ENCODE assay signal across 9 mouse cellular contexts in the genomic region with DNA sequence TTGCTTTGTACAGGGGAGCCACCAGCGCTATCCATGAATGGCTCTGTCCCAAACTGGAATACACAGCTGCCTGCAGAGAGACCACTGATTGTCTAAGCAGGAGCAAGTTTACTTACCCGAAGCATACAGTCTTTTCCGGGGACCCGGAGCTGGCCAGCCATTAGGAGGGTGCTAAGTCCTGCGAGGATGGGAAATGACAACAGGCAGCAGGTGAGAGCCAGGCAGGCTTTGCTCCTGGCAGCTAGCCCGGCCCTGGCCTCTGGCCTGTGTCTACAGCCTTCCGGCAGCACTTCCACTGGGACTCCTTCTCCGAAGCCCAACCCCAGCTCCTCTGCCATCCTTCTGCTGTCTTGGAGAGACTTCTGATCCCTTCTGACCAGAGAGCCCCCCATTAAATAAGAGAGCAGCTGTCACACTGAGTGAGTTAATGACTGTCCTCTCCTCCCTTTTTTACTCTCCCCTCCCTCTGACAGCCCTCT. TPM values are rescaled to one million over a fixed set of nuclear protein-coding genes. Genes with fewer than 3 reads are reported as not detected.
DNase-seq lines count a peak whose midpoint lies in the region; ATAC-seq and TF ChIP-seq lines count a peak whose summit lies in the region.
"Had no signal": no experiment of that assay in that cellular context is flagged by ENCODE, and none has a peak within 500 bp of the region (broad histone marks: within the 10 kb centered on the region; RNA-seq: fewer than 3 reads in every experiment).

Tnfsf15 (minus strand) TSS at position 421 of the 479 bp plus-strand sequence.

- H3K4me1 ChIP-seq in CH12.LX (ENCODE audit: control insufficient read depth in 1 of 2, insufficient read depth in 2 of 2), result peaks cover 40 to 62% of the 10 kb centered on the region in 2 experiments
- H3K4me1 ChIP-seq in kidney, adult 2 months (ENCODE audit: control insufficient read depth, insufficient read depth, low read length), result peaks cover 20% of the 10 kb centered on the region
- peaks cover 26% of the 10 kb centered on the region for H3K4me1 ChIP-seq in lung, embryonic 16.5 days (replicated peaks; ENCODE audit: control insufficient read depth, insufficient read depth, low read length)
- H3K4me1 ChIP-seq in forebrain, postnatal 0 days (ENCODE audit: insufficient read depth), result no peaks in the 10 kb centered on the region

- H3K4me2 ChIP-seq in CH12.LX (ENCODE audit: insufficient read depth, low read depth, poor library complexity, severe bottlenecking), result peak within 1 kb of the TSS; percentile 47; the same call in 1 of the 2 replicates
- peak within 1 kb of the TSS; percentile 33 for H3K4me2 ChIP-seq in lung, embryonic 16.5 days (ENCODE audit: low read depth, low read length)
- no peak within 1 kb of the TSS for H3K4me2 ChIP-seq in forebrain, postnatal 0 days (ENCODE audit: low read depth)

- no peaks in the 10 kb centered on the region for H3K27me3 ChIP-seq in CH12.LX (replicated peaks)
- H3K27me3 ChIP-seq in kidney, adult 2 months (replicated peaks; ENCODE audit: control insufficient read depth, insufficient read depth, low read length), result no peaks in the 10 kb centered on the region
- no peaks in the 10 kb centered on the region for H3K27me3 ChIP-seq in lung, embryonic 16.5 days (ENCODE audit: control insufficient read depth, insufficient read depth, low read depth, low read length)
- H3K27me3 ChIP-seq in forebrain, postnatal 0 days (ENCODE audit: insufficient read depth, low read length), result no peaks in the 10 kb centered on the region

- TF ChIP-seq EP300 in CH12.LX (IDR thresholded peaks at IDR 0.05; ENCODE audit: low read length), result no peak

- peaks cover under 1 to 36% of the 10 kb centered on the region in 2 experiments for H3K36me3 ChIP-seq in CH12.LX (replicated peaks in 1 of 2; ENCODE audit: control insufficient read depth in 1 of 2, insufficient read depth in 1 of 2, low read length in 1 of 2)
- no peaks in the 10 kb centered on the region for H3K36me3 ChIP-seq in kidney, adult 2 months (ENCODE audit: control insufficient read depth, insufficient read depth, low read length)
- no peaks in the 10 kb centered on the region for H3K36me3 ChIP-seq in lung, embryonic 16.5 days (ENCODE audit: control insufficient read depth, insufficient read depth, low read length)
- no peaks in the 10 kb centered on the region for H3K36me3 ChIP-seq in forebrain, postnatal 0 days (ENCODE audit: insufficient read depth)

- no peaks in the 10 kb centered on the region for H3K9me3 ChIP-seq in CH12.LX (replicated peaks; ENCODE audit: low read length)
- no peaks in the 10 kb centered on the region for H3K9me3 ChIP-seq in lung, embryonic 16.5 days (ENCODE audit: control insufficient read depth, low read length)
- no peaks in the 10 kb centered on the region for H3K9me3 ChIP-seq in forebrain, postnatal 0 days (ENCODE audit: low read length)

- dilution Hi-C loops in CH12.LX (cut with MboI; ENCODE audit: extremely low pct_ligation_motif_present, extremely low pct_unique_long_range_greater_than_20kb, low sequenced_read_pairs), result no loop called here

- in situ Hi-C loops in CH12.LX (cut with MboI; ENCODE audit: low pct_ligation_motif_present, low pct_unique_long_range_greater_than_20kb, low sequenced_read_pairs), result loop anchor here (5.0 to 10.0 kb wide), 2 partner anchors 33 to 190 kb away; no protein-coding TSS in a partner anchor

- ATAC-seq in lung, embryonic 16.5 days (ENCODE audit: low read depth), result peak; percentile 83
- ATAC-seq in forebrain, postnatal 0 days, result no peak

- intact Hi-C loops in gastrocnemius, postnatal 36 days (cut with DNase I), result no loop called here

- TF ChIP-seq RAD21 in CH12.LX (IDR thresholded peaks at IDR 0.05; ENCODE audit: low read depth, low read length), result no peak

- 10% methylated on average over 8 of the region's 8 CpGs for whole genome bisulfite sequencing in kidney, adult 2 months
- 13% methylated on average over 8 of the region's 8 CpGs for WGBS in lung, embryonic 16.5 days
- 45% methylated on average over 8 of the region's 8 CpGs for WGBS in forebrain, postnatal 0 days

- DNase-seq in CH12.LX (ENCODE audit: extremely low read depth), result peak; percentile 50
- DNase-seq in brain, adult 2 months (ENCODE audit: low read depth, low spot score), result peak; percentile 63
- DNase-seq in gastrocnemius, postnatal 36 days, result peak; percentile 67 to 70
- DNase-seq in kidney, adult 2 months, result peak; percentile 94
- peak; percentile 26 for DNase-seq in yolk sac, embryonic 10.5 days (ENCODE audit: low spot score)
- no peak for DNase-seq in forebrain, postnatal 0 days
- DNase-seq in layer of hippocampus, adult 9-10 months (ENCODE audit: low spot score), result no peak

- H3K27ac ChIP-seq in CH12.LX (ENCODE audit: insufficient read depth, low read depth), result peak within 1 kb of the TSS; percentile 70
- peak within 1 kb of the TSS; percentile 78 for H3K27ac ChIP-seq in kidney, adult 2 months (ENCODE audit: insufficient read depth, low read depth, low read length)
- peak within 1 kb of the TSS; percentile 74 for H3K27ac ChIP-seq in lung, embryonic 16.5 days (ENCODE audit: low read length)
- no peak within 1 kb of the TSS for H3K27ac ChIP-seq in forebrain, postnatal 0 days (ENCODE audit: low read depth, low read length)
- H3K27ac ChIP-seq: left cerebral cortex, adult 2 months had no signal

- peak within 1 kb of the TSS; percentile 70 for H3K9ac ChIP-seq in CH12.LX (ENCODE audit: insufficient read depth, low read depth)
- 0 out of 2 replicates have a peak within 1 kb of the TSS, but pooled peaks have one; percentile 37 for H3K9ac ChIP-seq in lung, embryonic 16.5 days (ENCODE audit: low read length)
- no peak within 1 kb of the TSS for H3K9ac ChIP-seq in forebrain, postnatal 0 days

- peak within 1 kb of the TSS; percentile 64 to 90 (median 82) for H3K4me3 ChIP-seq in CH12.LX (replicated peaks in 1 of 3; ENCODE audit: low read depth in 2 of 3, low read length in 2 of 3, poor library complexity in 1 of 3)
- H3K4me3 ChIP-seq in kidney, adult 2 months (ENCODE audit: insufficient read depth, low read depth, low read length), result peak within 1 kb of the TSS; percentile 38
- peak within 1 kb of the TSS; percentile 26 for H3K4me3 ChIP-seq in lung, embryonic 16.5 days (ENCODE audit: low read length)
- no peak within 1 kb of the TSS for H3K4me3 ChIP-seq in forebrain, postnatal 0 days (ENCODE audit: low read depth, low read length)
- H3K4me3 ChIP-seq: left cerebral cortex, adult 2 months had no signal

- peaks cover 8% of the 10 kb centered on the region for H3K79me2 ChIP-seq in CH12.LX (replicated peaks; ENCODE audit: control insufficient read depth, extremely low read depth, insufficient read depth, poor library complexity, severe bottlenecking)

- TF ChIP-seq CTCF in CH12.LX (conservative IDR thresholded peaks at IDR 0.05 in 1 of 2, IDR thresholded peaks at IDR 0.05 in 1 of 2; ENCODE audit: low read depth in 2 of 2, low read length in 2 of 2), result no peak
- no peak for TF ChIP-seq CTCF in kidney, adult 2 months (conservative IDR thresholded peaks at IDR 0.05; ENCODE audit: insufficient read depth, insufficient read length, low read depth, low read length)
- TF ChIP-seq CTCF in forebrain, postnatal 0 days (IDR thresholded peaks at IDR 0.05; ENCODE audit: low read depth), result no peak

- TF ChIP-seq POLR2A in CH12.LX (IDR thresholded peaks at IDR 0.05; ENCODE audit: low read depth, low read length), result peak; percentile 45
- no peak for TF ChIP-seq POLR2A in kidney, adult 2 months (IDR thresholded peaks at IDR 0.05; ENCODE audit: low read depth, low read length)

TF ChIP-seq in CH12.LX, 34 proteins besides CTCF, POLR2A, EP300 and RAD21:
- TF ChIP-seq SIN3A (IDR thresholded peaks at IDR 0.05; ENCODE audit: low read length) (no peak), UBTF (IDR thresholded peaks at IDR 0.05; ENCODE audit: low read depth, low read length) (no peak), TCF12 (IDR thresholded peaks at IDR 0.05; ENCODE audit: low read depth, low read length) (peak; percentile 8; the same call in 1 of the 2 replicates), ZMIZ1 (IDR thresholded peaks at IDR 0.05; ENCODE audit: low read depth, low read length) (peak; percentile 64; the same call in 1 of the 2 replicates), TBP (conservative IDR thresholded peaks at IDR 0.05; ENCODE audit: low read depth, low read length) (0 out of 2 replicates have a peak, but pooled peaks have one; percentile 49), CHD1 (IDR thresholded peaks at IDR 0.05; ENCODE audit: low read depth, low read length) (0 out of 2 replicates have a peak, but pooled peaks have one; percentile 11), SMC3 (IDR thresholded peaks at IDR 0.05; ENCODE audit: low read depth, low read length) (no peak)

RNA-seq across cellular contexts. Expression of gene Tnfsf15, which starts in this region (rescaled TPM):
- total RNA-seq in CH12.LX (2012; rRNA removed) (62.5 and 93.9 TPM in 2 replicates), CH12.LX (2014; rRNA removed) (127 and 139 TPM in 2 replicates)
- polyA plus RNA-seq in CH12.LX (2012; ENCODE audit: insufficient read length, low read depth), result 47.0 and 63.3 TPM in 2 replicates
- not detected for total RNA-seq in gastrocnemius, postnatal 36 days (2021)
- polyA plus RNA-seq in kidney, adult 2 months (2012; rRNA removed), result 0.55 and 0.96 TPM in 2 replicates
- polyA plus RNA-seq in lung, embryonic 16.5 days (2015; fragmentation: Nextera tagmentation; extraction: Ambion mirVana), result 0.46 and 0.65 TPM in 2 replicates
- total RNA-seq in forebrain, postnatal 0 days (2014; rRNA removed), result 0.15 TPM in 1 of 2 replicates, not detected in the other
- not detected in 2 replicates for polyA plus RNA-seq in forebrain, postnatal 0 days (2015; fragmentation: Nextera tagmentation; extraction: Ambion mirVana)

Comparison
In these comparisons a context has a peak if more than half of its experiments do, and no peak if none do; other contexts are left out.
1. RNA of gene Tnfsf15 (total RNA-seq): 62.5 to 139 TPM in CH12.LX; not detected in gastrocnemius, postnatal 36 days and 0.15 TPM in forebrain, postnatal 0 days; every median in the first group is over 10 times any median in the second.
2. RNA of gene Tnfsf15 (polyA plus RNA-seq): 47.0 to 63.3 TPM in CH12.LX; 0.55 to 0.96 TPM in kidney, adult 2 months, 0.46 to 0.65 TPM in lung, embryonic 16.5 days and not detected in forebrain, postnatal 0 days; every median in the first group is over 10 times any median in the second.
3. Peak in DNase-seq in gastrocnemius, postnatal 36 days; RNA of the gene not detected or under 1 TPM.
4. Peak in DNase-seq, H3K4me3 ChIP-seq and H3K27ac ChIP-seq in kidney, adult 2 months; RNA of the gene not detected or under 1 TPM.
5. Peak in ATAC-seq, H3K4me3 ChIP-seq, H3K27ac ChIP-seq, H3K9ac ChIP-seq and H3K4me2 ChIP-seq in lung, embryonic 16.5 days; RNA of the gene not detected or under 1 TPM.
6. DNase-seq: peak in CH12.LX (single experiment), brain, adult 2 months (single experiment) and yolk sac, embryonic 10.5 days (single experiment); none in forebrain, postnatal 0 days (single experiment) and layer of hippocampus, adult 9-10 months (single experiment).